In genomic region chr5:125056331-125056695, GRCm38 (mm10) we compare ENCODE assay signal across 7 mouse cellular contexts. TPM values are rescaled to one million over a fixed set of nuclear protein-coding genes. Genes with fewer than 3 reads are reported as not detected.
DNase-seq lines count a peak whose midpoint lies in the region; ATAC-seq and TF ChIP-seq lines count a peak whose summit lies in the region.

No protein-coding gene starts in this region.

- 0 out of 2 replicates have a peak, but pooled peaks have one; percentile 4 for TF ChIP-seq CTCF in hindbrain, postnatal 0 days (IDR thresholded peaks at IDR 0.05; ENCODE audit: low read depth)

- ATAC-seq in lung, embryonic 15.5 days (ENCODE audit: borderline replicate concordance, extremely low read depth, low FRiP score, low TSS enrichment): no peak
- no peak for ATAC-seq in embryonic facial prominence, embryonic 12.5 days (ENCODE audit: insufficient number of reproducible peaks, insufficient read depth, low FRiP score, low TSS enrichment)
- no peak for ATAC-seq in hindbrain, postnatal 0 days
- no peak for ATAC-seq in monocyte, adult 5-6 weeks (replicated peaks; ENCODE audit: insufficient number of reproducible peaks, low FRiP score, low TSS enrichment, poor library complexity, severe bottlenecking)

- no peaks in the 10 kb centered on the region for H3K9me3 ChIP-seq in lung, embryonic 15.5 days
- no peaks in the 10 kb centered on the region for H3K9me3 ChIP-seq in embryonic facial prominence, embryonic 12.5 days
- H3K9me3 ChIP-seq in hindbrain, postnatal 0 days (ENCODE audit: low read length): no peaks in the 10 kb centered on the region

- H3K27ac ChIP-seq in lung, embryonic 15.5 days: peak overlapping the region; percentile 90
- peak overlapping the region; percentile 74 for H3K27ac ChIP-seq in embryonic facial prominence, embryonic 12.5 days
- H3K27ac ChIP-seq in hindbrain, postnatal 0 days: no peak overlapping the region

- no peak overlapping the region; the same call in 1 of the 2 replicates for H3K4me3 ChIP-seq in lung, embryonic 15.5 days
- H3K4me3 ChIP-seq in embryonic facial prominence, embryonic 12.5 days: no peak overlapping the region
- no peak overlapping the region for H3K4me3 ChIP-seq in hindbrain, postnatal 0 days (ENCODE audit: low read length)

- no peaks in the 10 kb centered on the region for H3K27me3 ChIP-seq in lung, embryonic 15.5 days
- H3K27me3 ChIP-seq in embryonic facial prominence, embryonic 12.5 days: 0 out of 2 replicates have a peak, but pooled peaks cover 4% of the 10 kb centered on the region
- H3K27me3 ChIP-seq in hindbrain, postnatal 0 days (ENCODE audit: insufficient read depth, low read length): no peaks in the 10 kb centered on the region

- peaks cover 12% of the 10 kb centered on the region; the same call in 1 of the 2 replicates for H3K36me3 ChIP-seq in lung, embryonic 15.5 days
- peaks cover 43% of the 10 kb centered on the region for H3K36me3 ChIP-seq in embryonic facial prominence, embryonic 12.5 days
- H3K36me3 ChIP-seq in hindbrain, postnatal 0 days (ENCODE audit: insufficient read depth, low read length): no peaks in the 10 kb centered on the region; the same call in 1 of the 2 replicates

- 25% methylated on average over 6 of the region's 6 CpGs for WGBS in lung, embryonic 15.5 days
- 22% methylated on average over 6 of the region's 6 CpGs for WGBS in embryonic facial prominence, embryonic 12.5 days
- 25% methylated on average over 6 of the region's 6 CpGs for WGBS in hindbrain, postnatal 0 days

- H3K4me2 ChIP-seq in lung, embryonic 15.5 days: peak overlapping the region; percentile 52
- peak overlapping the region; percentile 48 for H3K4me2 ChIP-seq in embryonic facial prominence, embryonic 12.5 days (replicated peaks)
- H3K4me2 ChIP-seq in hindbrain, postnatal 0 days (ENCODE audit: low read depth, low read length): peak overlapping the region; percentile 55; the same call in 1 of the 2 replicates

- H3K4me1 ChIP-seq in lung, embryonic 15.5 days: peaks cover 92% of the 10 kb centered on the region
- peaks cover 53% of the 10 kb centered on the region for H3K4me1 ChIP-seq in embryonic facial prominence, embryonic 12.5 days
- peaks cover 43% of the 10 kb centered on the region for H3K4me1 ChIP-seq in hindbrain, postnatal 0 days (ENCODE audit: insufficient read depth, low read length)

- no peak overlapping the region for H3K9ac ChIP-seq in lung, embryonic 15.5 days
- H3K9ac ChIP-seq in embryonic facial prominence, embryonic 12.5 days: 0 out of 2 replicates have a peak overlapping the region, but pooled peaks have one; percentile 12
- no peak overlapping the region for H3K9ac ChIP-seq in hindbrain, postnatal 0 days (replicated peaks; ENCODE audit: low read length)

- no peak for DNase-seq in lung, adult 18-20 months
- DNase-seq in hindbrain, postnatal 0 days (ENCODE audit: low spot score): no peak
- peak; percentile 48 for DNase-seq in retina, embryonic 14.5 days (ENCODE audit: low spot score)
- DNase-seq in yolk sac, embryonic 10.5 days (ENCODE audit: low spot score): no peak

RNA-seq across cellular contexts. Expression of gene Rflna, which starts 53.3 kb away (rescaled TPM):
- 6.4 and 7.7 TPM in 2 replicates for polyA plus RNA-seq in lung, embryonic 15.5 days (2015; fragmentation: Nextera tagmentation; extraction: Ambion mirVana)
- 27.7 and 28.6 TPM in 2 replicates for polyA plus RNA-seq in embryonic facial prominence, embryonic 12.5 days (2016; fragmentation: Nextera tagmentation; extraction: Ambion mirVana)
- total RNA-seq in hindbrain, postnatal 0 days (2014; rRNA removed): 9.8 and 14.2 TPM in 2 replicates
- 7.4 and 7.5 TPM in 2 replicates for polyA plus RNA-seq in hindbrain, postnatal 0 days (2015; fragmentation: Nextera tagmentation; extraction: Ambion mirVana)
- not detected in 3 replicates for total RNA-seq in monocyte, adult 5-6 weeks (2017)
